Mouse (Mus musculus) frontal cortex, postnatal 36 days (tissue): ENCODE data around the gene Psmb9.
"Not testable (repeated sequence)": the region's sequence is repeated elsewhere in the genome, so short reads cannot be mapped to it uniquely, and the experiment has no call there.

ENCODE experiments used
- DNase-seq, 2 experiments: peaks; one replicate each; pipeline ENCODE4 v3.0.0; 2022; ENCODE audit warnings: low spot score in 2 of 2

Psmb9 gene

DNA sequence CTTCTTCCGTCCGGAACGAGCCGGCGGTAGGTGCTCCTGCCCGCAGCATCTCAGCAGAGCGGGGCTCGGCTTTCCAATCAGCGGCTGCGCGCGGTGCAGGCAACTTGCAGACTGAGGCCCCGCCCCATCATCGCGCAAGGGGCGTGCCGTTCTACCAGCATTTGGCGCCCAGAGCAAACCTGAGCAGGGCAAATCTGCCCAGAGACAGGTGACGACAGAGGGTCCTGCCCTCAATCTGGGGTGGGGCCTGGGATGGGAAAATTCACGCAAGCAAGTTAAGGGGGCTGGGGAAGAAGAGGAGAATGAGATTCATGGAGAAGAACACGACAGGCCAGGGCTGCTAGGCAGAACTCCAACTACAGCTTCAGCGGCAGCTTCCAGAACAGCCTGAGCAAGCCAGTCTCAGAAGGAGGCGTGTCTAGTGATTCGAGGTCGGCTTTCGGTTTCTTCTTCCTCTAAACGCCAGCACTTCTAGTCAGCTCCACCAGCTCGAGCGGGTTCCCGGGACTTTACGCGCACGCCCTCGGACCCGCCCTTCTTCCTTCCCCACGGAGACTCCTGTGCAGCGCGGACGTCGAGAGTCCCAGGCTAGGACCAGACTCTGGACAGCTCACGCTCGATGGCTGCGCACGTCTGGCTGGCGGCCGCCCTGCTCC is at the start of gene Psmb9, which contains the start of gene Tap1:
Psmb9 (minus strand) TSS at position 504 of the 656 bp plus-strand sequence.
Tap1 (plus strand) TSS at position 293 of the 656 bp plus-strand sequence.
- DNase-seq = peak; percentile 94 to 95

DNA sequence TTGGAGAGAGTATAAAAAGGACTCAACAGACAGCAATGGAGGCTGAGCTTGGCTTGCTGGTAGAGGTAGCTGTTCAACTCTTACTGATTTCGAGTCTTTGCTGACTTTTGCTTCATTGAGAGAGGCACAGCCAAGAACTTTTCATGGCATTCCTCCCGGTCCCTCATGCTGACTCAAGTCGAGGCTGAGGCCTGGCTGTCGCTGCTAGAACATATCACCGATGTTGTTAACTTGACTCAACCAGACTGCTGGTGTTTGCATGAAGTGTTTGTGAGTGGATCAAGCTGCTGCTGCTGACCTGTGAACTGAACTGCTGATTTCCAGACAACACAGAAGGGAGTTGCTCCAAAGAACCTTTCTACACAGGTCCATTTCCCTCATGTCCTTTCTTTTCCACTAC is 49.1 kb upstream of the Psmb9 start:
- DNase-seq = no peak

DNA sequence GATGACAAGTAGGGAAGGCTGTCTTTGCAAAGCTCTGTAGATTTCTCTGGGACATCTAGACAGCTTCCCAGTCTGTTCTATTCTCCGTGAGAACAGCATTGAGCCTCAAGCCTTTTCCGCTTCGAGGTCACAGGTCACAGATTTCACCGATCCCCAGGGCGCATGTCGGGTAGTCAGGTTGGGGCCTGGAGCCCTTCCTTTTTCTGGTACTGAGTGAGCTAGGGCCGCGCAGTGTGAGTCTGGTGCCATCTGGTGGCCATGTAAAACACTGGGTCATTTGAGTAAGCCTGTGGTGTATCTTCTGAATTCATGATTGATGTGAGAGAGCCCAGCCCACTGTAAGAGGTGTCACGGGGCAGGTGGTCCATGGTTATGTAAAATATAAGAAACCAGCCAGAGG is 47.4 kb upstream of the Psmb9 start:
- peak; percentile 60 to 67 for DNase-seq

DNA sequence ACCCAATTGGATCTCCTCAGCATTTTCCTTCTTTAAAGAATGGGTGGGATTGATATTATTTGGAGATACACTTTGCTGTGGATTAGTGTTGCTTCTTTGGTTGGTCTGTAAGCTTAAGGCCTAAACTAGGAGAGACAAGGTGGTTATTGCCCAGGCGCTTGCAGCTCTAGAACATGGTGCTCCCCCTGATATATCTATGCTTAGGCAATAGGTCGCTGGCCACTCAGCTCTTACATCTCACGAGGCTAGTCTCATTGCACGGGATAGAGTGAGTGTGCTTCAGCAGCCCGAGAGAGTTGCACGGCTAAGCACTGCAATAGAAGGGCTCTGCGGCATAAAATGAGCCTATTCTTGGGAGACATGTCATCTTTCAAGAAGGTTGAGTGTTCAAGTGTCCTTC is 44.5 kb upstream of the Psmb9 start:
- DNase-seq = not testable (repeated sequence)

DNA sequence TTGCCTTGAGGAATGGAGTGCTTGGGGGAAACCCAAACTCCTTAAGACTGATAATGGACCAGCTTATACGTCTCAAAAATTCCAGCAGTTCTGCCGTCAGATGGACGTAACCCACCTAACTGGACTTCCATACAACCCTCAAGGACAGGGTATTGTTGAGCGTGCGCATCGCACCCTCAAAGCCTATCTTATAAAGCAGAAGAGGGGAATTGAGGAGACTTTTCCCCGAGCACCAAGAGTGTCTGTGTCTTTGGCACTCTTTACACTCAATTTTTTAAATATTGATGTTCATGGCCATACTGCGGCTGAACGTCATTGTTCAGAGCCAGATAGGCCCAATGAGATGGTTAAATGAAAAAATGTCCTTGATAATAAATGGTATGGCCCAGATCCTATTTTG is 43.4 kb upstream of the Psmb9 start:
- DNase-seq = not testable (repeated sequence)

DNA sequence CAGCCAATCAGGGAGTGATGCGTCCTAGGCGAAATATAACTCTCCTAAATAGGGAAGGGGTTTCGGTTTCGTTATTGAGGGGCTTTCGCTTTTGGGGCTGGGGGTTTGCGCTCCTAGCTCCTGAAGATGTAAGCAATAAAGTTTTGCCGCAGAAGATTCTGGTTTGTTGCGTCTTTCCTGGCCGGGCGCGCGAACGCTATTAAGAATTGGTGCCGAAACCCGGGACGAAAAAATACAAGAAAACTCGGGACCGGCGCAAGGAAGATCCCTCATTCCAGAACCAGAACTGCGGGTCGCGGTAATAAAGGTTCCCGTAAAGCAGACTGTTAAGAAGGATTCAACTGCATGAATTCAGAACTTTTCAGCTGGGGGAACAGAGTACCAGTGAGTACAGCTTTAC is 38.3 kb upstream of the Psmb9 start:
- DNase-seq = not testable (repeated sequence)

DNA sequence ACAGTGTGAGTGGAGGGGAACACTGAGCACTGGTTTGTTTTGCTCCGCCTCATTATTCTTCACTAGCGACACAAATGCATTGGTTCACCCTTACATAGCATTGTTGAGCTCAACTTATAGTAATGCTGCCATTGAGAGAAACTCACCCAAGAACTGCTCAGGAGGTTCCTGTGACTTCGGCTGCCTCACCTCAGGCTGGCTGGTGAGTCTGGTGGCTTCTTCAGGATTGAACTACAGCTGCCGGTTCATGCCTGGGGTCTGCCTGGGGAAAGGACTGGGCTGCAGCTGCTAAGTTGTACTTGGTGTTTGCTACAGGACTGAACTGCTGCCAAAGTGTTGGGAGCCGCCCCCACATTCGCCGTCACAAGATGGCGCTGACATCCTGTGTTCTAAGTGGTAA is 37.9 kb upstream of the Psmb9 start:
- DNase-seq = no peak

DNA sequence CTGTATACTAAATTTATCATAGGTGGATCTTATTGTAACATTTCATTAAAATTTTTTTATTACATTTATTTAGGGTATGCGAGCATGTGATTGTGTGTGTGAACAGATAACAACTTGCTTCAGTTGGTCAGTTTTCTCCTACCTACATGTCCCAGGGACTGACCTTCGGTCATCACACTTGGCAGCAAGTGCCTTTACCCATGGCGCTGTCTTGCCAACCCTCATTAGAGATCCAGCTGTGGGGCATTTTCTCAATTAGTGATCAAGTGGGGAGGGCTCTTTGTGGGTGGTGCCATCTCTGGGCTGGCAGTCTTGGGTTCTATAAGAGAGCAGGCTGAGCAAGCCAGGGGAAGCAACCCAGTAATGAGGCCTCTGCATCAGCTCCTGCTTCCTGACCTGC is 37.3 kb upstream of the Psmb9 start:
- DNase-seq = no peak

DNA sequence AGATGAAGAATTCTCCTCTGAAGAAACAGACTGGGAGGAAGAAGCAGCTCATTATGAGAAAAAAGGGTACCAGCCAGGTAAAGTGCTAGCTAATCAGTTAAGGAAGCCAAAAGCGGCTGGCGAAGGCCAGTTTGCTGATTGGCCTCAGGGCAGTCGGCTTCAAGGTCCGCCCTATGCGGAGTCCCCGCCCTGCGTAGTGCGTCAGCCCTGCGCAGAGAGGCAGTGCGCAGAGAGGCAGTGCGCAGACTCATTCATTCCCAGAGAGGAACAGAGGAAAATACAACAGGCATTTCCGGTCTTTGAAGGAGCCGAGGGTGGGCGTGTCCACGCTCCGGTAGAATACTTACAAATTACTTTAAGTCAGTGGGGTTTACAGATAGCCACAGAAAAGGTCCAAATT is 32.8 kb upstream of the Psmb9 start:
- not testable (repeated sequence) for DNase-seq

DNA sequence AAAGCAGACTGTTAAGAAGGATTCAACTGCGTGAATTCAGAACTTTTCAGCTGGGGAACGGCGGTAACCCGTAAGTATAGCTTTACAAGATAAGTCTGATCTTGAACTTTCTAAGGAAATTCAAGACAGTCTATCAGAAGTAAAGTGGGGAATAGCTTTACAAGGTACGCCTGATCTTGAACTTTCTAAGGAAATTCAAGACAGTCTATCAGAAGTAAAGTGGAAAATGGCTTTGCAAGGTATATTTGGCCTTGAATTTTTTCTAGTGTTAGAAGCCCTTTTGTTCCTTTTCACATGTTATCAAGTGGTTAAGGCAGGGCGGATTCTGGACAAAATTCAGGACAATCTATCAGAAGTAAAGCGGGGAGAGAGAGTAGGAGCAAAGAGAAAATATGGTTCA is 32.2 kb upstream of the Psmb9 start:
- DNase-seq = peak in 1 of 2 experiments; percentile 37

DNA sequence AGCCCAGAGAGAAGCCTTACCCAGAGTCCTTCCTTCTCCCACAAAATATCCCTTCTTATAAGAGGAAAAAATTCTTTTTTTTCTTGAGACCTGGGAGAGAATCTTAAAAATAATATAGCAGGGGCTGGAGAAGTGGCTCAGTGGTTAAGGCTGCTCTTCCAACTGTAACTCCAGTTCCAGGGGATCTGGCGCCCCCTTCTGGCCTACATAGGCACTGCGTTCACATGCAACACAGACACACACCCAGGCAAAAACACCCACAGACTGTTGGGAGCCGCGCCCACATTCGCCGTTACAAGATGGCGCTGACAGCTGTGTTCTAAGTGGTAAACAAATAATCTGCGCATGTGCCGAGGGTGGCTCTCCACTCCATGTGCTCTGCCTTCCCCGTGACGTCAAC is 31.5 kb upstream of the Psmb9 start:
- DNase-seq = not testable (repeated sequence)

DNA sequence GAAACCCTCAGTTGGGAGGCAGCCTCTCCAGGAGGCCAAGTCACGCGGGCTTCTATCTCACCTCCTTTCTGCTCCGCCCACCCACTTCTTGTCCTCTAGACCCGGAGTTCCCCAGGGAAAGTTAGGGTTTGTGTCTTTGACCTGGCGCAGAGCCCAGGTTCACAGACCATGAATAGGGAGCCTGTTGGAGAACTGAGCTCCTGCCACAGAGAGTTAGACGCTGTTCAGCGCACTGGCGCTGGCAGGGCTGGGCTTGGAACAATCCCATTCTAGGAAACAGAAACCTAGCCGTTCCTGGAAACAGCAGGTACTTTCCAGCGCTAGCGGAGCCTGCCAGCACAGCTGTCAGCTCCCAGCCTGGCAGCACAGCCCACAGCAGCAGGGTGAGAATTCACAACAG is 31.1 kb upstream of the Psmb9 start:
- peak in 1 of 2 experiments; percentile 36 for DNase-seq

DNA sequence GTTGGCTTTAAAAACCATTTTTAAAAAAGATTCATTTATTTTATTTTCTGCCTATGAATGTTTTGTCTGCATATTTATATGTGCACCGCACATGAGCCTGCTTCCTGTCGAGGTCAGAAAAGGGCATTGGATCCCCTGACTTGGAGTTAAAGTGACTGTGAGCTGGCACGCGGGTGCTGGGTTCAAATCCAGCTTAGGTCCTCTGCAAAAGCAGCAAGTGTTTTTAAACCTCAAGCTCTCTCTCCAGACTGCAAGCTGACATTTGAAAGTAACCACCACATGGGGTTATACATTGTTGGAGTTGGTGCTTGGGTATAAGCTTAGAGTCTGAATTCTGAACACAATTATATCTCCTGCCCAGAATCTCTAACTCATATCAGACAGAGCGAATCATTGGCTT is 30.4 kb upstream of the Psmb9 start:
- DNase-seq = no peak

DNA sequence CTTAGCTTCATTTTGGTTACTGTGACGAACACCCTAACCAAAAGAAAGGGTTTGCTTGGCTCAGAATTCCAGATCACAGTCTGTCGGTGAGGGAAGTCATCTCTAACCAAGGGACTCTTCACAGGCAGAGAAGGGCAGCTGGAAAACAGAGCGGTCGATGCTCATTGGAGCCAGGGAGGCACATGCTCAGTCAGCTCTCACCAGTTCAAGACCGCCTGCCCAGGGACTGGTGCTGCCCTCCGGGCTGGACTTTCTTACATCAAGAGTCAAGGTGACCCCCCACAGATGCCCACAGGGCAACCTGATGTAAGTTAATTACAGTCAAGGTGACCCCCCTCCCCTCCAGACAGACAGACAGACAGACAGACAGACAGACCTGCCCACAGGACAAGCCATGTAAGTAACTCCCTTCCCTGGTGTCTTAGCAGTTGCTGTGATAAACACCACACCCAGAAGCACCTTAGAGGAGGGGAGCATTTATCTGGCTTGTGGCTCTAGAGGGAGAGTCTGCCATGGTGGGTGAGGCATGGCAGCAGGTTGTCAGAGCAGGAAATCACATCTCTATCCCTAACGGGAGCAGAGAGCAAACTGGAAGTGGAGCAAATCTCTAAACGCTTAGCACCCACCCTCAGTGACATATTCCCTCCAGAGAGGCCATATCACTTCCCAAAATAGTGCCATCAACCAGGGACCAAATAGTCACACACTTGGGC is 29.8 kb upstream of the Psmb9 start:
- DNase-seq = no peak

DNA sequence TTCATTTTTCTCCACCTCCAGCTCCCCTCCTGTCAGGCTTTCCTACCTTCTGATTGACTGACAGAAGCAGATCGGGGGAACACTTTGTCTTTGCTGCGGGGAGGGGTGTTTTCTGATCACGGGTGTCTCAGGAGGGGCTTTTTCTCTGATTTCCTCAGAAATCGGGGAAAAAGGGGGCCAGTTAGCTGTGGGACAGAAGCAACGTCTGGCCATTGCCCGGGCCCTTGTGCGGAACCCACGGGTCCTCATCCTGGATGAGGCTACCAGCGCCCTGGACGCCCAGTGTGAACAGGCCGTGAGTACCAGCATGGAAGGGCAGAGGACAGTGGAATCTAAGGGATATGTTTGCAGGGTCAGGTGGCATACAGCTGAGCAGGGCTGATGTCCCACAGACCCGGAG is 27.6 kb upstream of the Psmb9 start:
- no peak for DNase-seq

DNA sequence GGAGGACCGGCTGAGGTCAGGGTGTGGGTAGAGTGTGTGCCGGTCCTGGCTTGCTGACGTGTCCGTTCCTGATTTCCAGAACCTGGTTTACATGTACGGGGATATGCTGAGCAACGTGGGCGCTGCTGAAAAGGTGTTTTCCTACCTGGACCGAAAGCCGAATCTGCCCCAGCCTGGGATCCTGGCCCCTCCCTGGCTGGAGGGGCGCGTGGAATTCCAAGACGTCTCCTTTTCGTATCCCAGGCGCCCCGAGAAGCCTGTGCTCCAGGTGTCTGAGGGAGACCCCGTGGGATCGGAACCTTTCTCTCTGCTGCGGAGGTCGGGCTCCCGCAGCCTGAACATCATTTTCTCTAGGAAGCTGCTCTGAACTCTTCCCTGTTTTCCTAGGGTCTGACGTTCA is 26.4 kb upstream of the Psmb9 start:
- DNase-seq = no peak

DNA sequence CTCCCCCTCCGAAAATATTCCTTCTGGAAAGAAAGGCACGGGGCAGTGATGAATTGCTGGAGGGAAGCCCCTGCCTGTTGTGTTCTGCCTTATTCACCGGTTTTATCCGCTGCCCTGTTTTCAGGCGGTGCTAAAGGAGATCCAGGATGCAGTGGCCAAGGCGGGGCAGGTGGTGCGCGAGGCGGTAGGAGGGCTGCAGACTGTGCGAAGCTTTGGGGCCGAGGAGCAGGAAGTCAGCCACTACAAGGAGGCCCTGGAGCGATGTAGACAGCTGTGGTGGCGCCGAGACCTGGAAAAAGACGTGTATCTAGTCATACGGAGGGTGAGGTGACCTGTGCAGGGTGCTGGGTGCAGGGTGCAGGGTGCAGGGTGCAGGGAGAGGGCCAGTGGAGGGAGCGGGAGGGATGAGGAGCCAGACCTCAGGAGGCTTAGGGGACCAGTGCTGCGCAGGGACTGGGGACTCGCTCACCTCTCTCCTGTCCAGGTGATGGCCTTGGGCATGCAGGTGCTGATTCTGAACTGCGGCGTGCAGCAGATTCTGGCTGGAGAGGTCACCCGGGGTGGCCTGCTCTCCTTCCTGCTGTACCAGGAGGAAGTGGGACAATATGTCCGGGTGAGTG is 24.3 kb upstream of the Psmb9 start:
- DNase-seq = no peak

DNA sequence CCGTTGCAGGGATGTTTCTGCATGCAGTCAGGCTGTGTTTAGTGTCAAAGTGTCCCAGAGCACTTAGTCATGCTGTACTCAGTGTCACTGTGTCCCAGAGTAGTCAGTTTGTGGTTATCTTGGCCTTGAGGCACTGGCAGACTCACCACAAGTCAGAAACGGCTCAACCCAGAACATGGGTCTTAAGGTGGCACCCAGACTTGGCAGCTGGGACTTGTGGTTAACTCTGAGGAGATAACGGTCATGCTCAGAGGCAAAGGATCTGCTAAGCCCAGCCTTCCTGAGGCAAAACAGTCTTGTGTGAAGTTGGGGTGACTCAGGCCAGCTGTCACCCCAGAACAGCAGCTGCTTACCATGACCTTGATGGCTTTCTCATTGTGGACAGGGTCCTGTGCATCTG is 23.0 kb upstream of the Psmb9 start:
- no peak for DNase-seq

DNA sequence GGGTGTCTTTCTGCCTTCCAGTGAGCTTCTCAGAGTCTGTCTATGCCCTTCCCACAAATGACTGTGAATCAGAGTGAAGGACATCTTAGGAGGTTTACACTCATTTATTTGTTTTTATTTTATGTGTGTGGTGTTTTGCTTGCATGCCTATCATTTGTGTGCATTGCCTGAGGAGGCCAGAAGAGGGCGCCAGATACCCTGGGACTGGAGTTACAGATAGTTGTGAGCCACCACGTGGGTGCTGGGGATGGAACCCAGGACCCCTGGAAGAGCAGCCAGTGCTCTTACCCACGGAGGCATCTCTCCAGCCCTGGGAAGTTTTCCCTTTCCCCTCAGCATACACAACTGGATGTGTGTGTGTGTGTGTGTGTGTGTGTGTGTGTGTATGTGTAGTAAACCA is 22.1 kb upstream of the Psmb9 start:
- DNase-seq = no peak

DNA sequence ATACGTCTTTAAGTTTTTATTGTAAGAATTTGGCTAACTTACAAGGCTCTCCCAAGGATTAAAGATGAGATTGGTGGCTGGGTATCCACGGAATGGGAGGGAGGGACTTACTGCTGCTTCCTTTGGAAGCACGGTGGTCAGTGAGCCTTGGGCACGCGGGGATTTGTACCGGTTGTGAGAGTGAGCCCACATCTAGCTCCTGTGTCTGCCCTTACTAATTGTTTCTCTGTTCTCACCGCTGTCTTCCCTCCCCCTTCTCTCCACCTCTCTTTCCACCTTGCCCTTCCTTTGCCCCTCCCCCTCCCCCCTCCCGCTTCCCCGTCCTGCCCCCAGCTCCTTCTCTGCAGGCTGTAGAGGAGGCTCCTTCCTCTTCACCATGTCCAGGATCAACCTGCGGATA is 20.9 kb upstream of the Psmb9 start:
- DNase-seq = no peak

DNA sequence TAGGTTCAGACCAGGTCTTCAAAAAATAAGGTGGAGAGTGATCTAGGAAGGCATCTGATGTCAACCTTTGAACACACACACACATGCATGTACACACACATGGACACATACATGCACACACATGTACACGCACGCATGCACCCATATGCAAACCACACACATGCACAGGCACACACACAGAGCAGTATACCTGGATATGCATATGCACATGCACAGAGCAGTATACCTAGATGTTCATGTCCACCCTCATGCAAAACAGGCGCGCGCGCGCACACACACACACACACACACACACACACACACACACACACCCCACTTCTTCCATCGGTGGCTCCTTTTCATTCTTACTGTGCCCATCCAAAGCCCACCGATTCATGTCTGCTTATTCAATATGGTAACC is 20.3 kb upstream of the Psmb9 start:
- DNase-seq = no peak

DNA sequence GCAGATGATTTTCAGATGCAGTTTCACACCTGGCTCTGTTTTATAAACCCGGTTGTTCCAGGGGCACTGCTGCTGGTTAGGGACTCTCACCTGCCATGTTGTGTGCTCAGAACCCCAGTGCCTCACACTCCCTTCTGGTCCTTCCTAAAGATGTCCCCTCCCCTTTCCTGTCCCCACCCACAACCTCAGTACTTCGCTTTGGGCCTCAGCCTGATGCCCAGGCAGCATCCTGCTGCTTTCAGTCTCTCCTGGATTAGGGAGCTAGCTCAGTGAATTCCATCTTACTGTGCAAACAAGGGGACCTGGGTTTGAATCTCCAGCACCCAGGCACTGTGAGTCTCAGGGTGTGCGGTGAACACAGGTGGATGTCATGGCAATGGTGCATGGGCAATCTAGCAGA is 19.9 kb upstream of the Psmb9 start:
- DNase-seq = no peak

DNA sequence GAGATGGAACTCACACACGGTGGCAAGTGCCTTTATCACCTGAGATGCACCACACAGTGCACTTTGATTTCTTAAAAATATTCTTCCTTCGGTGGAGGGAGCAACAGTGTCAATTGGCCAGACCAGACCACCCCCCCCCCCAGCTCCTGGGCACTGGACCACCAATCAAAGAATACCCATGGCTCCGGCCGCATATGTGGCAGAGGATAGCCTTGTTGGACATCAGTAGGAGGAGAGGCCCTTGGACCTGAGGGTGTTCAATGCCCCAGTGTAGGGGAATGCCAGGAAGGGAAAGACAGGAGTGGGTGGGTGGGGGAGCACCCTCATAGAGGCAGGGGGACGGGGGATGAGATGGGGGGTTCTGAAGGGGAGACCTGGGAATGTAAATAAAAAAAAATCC is 19.2 kb upstream of the Psmb9 start:
- DNase-seq = no peak
